Mouse (Mus musculus) testis, postnatal 10 days (tissue): Measurements from ENCODE around the gene Bod1l.

Experiments
- DNase-seq: peaks from one replicate; pipeline ENCODE4 v3.0.0; 2021; ENCODE audit warnings: low spot score

Gene Bod1l

GRCm38 (mm10) chr5:41844147-41844529 is at the start of gene Bod1l:
TSS of gene Bod1l (minus strand) at chr5:41844315.
- DNase-seq = peak; percentile 96

DNA sequence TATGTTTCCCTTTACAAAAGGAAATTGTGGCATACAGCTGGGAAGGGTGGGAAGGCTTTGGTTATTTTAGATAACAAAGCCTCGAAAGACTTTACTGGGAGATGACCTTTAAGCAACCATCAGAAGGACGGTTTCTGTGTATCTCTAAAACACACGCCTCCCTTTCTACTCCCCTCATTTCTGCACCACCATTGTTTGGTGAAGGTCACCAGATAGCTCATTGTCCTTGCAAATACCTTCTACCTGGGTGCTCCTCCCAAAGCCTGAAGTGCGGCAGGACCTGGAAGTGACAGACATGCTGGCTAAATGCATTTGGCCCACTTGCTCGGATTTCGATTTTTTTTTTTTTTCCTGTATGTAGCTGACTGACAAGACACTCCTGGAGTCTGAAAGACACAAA is 49.2 kb upstream of the Bod1l start:
- DNase-seq = no peak

GRCm38 (mm10) chr5:41890871-41891270 is 46.8 kb upstream of the Bod1l start:
- DNase-seq = no peak

- no peak for DNase-seq
Measured at GRCm38 (mm10) chr5:41889245-41889849, 45.2 kb upstream of the Bod1l start.

DNA sequence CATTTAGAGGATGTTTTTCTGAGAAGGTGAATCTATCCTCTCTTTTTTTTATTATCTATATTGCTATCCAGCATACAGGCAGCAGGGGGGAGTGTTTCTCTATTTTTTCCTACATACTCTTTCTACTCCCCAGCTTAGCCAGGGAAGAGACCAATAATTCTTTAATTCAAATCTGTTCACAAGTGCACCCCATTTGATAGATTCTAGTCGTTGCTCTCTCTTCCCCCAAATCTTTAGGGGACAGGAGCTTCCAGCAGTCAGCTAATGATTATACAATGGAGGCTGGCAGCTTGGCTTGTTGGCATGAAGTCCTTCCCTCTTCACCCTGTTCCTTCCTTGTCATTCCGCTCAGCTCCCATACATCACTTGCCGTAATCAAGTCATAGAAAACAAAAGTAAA is 44.7 kb upstream of the Bod1l start:
- DNase-seq = no peak

DNA sequence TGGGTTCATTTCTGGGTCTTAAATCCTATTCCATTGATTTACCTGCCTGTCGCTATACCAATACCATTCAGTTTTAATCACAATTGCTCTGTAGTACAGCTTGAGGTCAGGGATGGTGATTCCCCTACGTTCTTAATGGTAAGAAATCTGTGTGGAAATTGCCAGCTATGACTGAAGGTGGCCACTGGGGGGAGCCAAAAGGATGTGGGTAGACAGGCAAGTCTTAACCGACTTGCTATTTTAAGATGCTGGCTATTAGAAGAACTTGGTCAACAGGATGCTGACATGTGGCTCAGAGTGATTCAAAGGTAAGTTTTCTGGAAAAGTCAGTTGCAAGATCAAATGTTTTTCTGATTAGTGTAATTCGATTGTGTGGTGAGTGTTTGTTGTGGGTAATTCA is 43.6 kb upstream of the Bod1l start:
- DNase-seq = peak; percentile 87

DNA sequence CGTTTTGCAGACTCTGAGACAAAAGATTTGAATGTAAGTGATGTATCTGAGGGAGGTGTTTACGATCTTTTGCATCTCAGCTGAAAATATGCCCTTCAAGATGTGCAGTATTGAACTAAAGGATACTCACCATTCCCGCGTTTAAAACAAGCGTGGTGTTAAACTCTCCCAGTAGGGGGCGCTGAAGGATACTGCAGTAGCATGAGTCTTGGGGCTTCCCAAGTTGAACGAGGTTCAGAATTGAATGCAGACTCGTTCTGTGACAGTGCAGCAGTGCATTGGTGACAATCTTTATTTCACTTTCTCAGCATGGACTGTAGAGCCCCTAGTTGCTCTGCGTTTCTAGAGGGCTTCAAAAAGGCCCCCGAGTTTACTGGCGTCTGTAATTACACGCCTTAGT is 40.4 kb upstream of the Bod1l start:
- DNase-seq = peak; percentile 84

GRCm38 (mm10) chr5:41871164-41871563 is 27.0 kb upstream of the Bod1l start:
- no peak for DNase-seq

- no peak for DNase-seq
Measured at GRCm38 (mm10) chr5:41855781-41856180, 11.7 kb upstream of the Bod1l start.

- DNase-seq = no peak
Measured at GRCm38 (mm10) chr5:41845558-41845937, 1.4 kb upstream of the Bod1l start.

DNA sequence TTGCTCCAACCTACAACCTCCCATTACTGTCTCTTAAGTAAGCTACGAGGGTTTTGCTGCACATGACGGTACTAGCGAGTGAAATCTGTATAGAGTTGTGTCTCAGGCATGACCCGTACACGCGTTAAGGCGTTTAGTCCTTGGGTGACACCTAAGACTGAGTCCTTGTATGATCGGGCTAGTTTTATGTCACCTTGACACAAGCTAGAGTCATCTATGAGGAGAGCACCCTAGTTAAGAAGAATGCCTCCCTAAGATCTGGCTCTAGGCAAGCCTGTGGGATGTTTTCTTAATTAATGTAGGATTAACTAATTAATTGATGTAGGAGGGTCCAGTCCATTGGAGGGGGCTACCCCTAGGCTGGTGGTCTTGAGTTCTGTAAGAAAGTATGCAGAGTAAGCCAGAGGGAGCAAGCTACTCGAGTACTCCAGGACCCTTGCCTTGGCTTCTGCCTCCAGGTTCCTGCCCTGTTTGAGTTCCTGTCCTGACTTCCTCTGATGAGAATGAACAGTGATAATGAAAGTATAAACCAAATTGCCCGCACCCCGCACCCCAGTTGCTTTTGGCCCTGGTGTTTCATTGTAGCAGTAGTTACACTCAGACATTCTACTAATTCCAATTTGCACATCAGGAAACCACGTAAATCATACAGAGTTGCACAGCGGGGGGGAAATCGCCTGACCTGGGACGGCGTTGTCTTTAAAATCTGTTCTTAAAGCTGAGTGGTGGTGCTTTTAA is 874 bp upstream of the Bod1l start:
- no peak for DNase-seq

DNA sequence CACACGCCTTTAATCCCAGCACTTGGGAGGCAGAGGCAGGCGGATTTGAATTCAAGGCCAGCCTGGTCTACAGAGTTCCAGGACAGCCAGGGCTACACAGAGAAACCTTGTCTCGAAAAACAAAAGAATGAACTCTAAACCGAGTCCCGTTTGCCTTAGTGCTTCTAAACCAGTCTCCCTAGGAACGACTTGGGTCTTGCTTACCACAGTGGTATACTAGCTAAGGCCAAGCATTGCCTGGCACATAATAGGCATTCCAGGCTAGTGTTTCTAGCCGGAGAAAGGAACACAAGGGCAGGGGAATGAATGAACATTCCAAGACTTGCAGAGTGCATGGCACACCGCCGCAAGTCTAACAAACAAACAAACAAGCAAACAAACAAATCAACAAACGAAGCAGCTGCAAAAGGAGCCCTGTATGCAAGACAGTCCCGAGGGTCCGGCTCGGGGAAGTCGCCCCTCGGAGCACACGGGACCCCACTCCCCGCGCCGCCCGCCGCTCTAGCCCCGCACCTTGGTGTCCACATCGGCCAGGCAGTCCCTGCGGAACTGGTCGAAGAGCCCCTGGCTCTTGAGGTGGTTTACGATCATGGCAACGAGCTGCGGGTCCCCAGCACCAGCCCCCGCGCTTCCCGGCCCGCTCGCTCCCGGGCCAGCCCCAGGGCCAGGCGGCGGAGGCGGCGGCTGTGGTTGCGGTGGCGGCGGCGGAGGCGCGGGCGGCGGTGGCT is 532 bp downstream of the Bod1l start:
- DNase-seq = no peak

DNA sequence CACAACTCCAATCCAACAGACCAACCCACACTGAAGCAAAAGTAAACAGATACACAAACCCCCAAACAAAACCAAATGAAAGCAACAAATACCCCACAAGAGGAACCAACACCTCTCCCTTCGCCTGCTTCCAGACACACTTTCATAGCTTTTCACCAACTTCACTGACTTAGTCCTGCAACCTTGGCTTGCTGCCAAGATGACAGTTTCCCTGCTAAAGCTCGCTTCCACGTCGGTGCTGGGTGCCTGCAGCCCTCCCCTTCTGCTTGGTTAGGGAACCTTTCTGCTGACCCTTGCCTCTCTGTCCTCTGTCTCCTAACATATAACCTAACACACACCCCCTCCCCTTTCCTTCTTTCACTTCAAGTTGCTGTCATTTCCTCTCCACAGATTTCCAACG is 1.4 kb downstream of the Bod1l start:
- DNase-seq = peak; percentile 68

DNA sequence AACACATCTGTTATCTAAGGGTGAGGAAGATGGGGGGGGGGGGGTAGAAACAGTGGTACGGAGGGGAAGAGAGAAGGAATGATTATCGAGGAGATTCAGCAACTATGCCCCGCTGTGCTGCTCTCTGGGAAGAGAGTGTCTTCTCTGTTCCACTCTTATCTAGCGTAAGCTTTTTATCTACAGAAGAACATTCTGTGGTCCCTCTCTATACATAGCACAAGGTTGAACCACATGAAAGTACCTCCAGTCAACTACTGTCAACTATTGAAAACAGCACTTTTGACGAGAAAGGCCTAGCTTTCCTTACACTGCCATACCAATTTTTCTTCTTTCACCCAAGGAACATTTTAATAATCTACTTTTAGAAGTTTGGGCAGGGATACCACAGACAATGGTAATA is 2.4 kb downstream of the Bod1l start:
- DNase-seq = no peak

DNA sequence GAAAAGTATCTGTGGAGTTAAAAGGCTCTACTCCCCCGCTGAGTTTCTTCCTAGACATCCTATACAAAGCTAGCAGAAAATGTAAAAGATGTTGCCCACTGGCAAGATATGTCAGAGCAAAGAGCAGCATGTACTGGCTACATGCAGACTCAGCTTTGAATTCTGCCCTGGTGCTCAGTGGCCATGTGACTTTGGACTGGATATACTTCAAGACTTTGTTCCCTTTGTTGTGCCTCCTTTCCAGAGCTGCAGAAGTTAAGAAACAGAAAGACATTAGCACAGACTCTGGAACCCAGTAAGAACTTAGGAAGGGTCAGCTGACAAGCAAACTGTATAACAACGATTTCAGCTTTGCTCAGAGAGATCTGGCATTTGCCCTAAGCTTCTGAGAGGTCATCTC is 14.0 kb downstream of the Bod1l start:
- no peak for DNase-seq

DNA sequence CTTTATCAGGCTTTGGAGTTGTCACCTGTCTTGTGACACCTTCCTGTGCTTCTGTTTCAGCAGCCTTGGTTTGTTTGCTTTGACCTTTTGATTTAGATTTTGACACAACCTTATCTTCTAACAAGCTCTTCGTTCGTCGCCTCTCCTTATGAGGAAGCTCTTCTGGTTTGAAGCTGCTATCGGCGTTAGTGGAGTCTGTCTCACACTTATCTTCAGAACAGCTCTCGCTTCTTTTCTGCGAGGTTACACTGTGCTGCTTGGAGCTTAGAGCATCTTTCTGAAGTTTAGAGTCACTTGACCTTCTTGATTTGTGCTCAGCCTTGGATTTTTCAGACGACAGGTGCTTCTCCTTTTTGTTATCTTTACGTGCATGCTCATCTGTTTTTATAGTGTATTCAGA is 23.0 kb downstream of the Bod1l start:
- no peak for DNase-seq

GRCm38 (mm10) chr5:41820530-41820929 is 23.6 kb downstream of the Bod1l start:
- no peak for DNase-seq

GRCm38 (mm10) chr5:41812516-41812915 is 31.6 kb downstream of the Bod1l start:
- DNase-seq = no peak

DNA sequence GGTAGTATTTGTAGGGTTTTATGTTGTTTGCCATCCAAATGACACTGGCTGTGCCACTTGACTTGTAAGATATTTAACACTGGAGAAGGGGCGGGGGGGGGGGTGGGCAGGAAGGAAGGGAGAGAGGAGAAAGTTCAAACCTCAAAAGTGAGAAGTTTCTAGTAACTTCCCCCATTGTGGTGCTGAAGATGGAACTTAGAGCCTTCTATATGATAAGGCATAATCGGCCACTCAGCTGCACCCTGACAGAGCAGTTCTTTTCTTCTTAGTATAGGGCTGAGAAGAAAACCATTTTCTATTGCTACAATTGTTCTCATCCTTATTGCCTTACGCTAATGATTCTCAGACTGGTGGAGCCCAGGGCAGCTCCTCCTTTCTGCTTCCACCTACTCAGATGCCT is 32.8 kb downstream of the Bod1l start:
- DNase-seq = no peak

DNA sequence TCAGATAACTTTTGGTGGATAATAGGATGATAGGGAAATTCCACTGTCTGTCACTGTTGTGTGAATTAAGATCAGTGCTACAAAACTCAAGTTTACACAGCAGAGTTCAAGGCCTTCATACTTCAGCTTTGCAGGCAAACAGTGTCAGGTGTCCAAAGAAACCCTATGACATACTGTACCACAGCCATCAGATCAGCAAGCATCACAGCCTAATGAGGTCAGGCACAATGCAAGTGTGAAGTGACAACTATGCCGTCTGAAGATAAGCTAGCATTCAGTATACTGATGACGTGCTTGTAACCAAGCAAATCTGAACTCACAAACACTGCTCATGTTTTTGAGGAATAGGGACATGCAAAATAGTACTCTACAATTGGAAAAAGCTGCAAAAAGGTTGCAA is 36.7 kb downstream of the Bod1l start:
- DNase-seq = no peak

DNA sequence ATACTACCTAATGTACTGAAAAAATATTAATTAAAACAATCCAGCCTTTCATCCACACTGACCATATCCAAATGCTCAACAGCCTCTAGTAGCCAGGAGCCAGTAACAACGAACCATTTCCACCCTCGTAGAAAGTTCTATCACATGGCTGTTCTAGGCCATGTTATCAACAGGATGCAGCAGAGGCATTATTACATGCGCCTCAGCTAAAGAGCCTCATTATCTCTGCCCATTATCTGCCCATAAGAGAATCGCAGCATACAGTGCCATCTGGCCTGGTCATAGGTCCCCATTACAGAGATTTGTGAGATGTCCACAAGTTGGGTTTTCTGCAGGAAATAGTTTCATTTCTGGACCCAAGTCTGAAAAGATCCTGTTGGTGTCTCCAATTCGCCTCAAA is 37.9 kb downstream of the Bod1l start:
- DNase-seq = no peak

DNA sequence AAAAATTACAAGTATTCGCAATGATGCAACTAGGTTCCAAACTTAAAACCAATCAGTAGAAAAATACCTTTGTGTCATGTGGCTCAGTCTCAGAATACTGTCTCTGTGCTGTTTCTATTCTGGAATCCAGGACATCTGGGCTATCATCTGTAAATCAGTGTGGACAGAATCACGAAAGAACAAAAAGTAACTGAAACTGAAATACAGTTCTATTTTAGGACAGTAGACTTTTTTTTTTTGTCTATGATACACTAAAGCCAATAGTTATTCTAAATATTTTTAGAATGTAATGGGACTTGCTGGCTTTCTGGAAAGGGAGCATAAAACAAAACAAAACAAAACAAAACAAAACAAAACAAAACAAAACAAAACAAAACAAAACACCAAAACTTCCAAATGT is 39.0 kb downstream of the Bod1l start:
- DNase-seq = no peak

- no peak for DNase-seq
Measured at GRCm38 (mm10) chr5:41804643-41805042, 39.5 kb downstream of the Bod1l start.
